Mouse (Mus musculus) hindbrain, embryonic 14.5 days (tissue): ENCODE data around the gene F3. TPM values are rescaled to one million over a fixed set of nuclear protein-coding genes. Genes with fewer than 3 reads are reported as not detected.
"Not testable (repeated sequence)": the region's sequence is repeated elsewhere in the genome, so short reads cannot be mapped to it uniquely, and the experiment has no call there.

Source experiments
- ATAC-seq: fragments of 200-750 bp; cut with Nextera tagmentation; 2 replicates; pipeline ENCODE4 v1.8.0; 2017; ENCODE audit warnings: moderate number of reproducible peaks, mild to moderate bottlenecking, moderate TSS enrichment, moderate library complexity; ENCODE audit not compliant: low FRiP score
- DNase-seq: peaks from one replicate; pipeline ENCODE4 v3.0.0-alpha.2; 2015; ENCODE audit warnings: low spot score
- H3K27ac ChIP-seq: fragments of 300-500 bp; sonication (generic); 2 replicates; pipeline ENCODE4 v1.5.1; 2014; ENCODE audit warnings: mild to moderate bottlenecking, moderate library complexity
- H3K27me3 ChIP-seq: fragments of 300-500 bp; sonication (generic); 2 replicates; pipeline ENCODE4 v1.6.1; 2014; ENCODE audit warnings: mild to moderate bottlenecking, low read length, mixed read lengths; ENCODE audit not compliant: control insufficient read depth, insufficient read depth
- H3K36me3 ChIP-seq: fragments of 300-500 bp; sonication (generic); replicated peaks from 2 replicates; pipeline ENCODE4 v1.6.1; 2014; ENCODE audit not compliant: control insufficient read depth, insufficient read depth
- H3K4me1 ChIP-seq: fragments of 300-500 bp; sonication (generic); replicated peaks from 2 replicates; pipeline ENCODE4 v1.6.1; 2014; ENCODE audit warnings: antibody characterized with exemption, low read length, mixed read lengths; ENCODE audit not compliant: control insufficient read depth, insufficient read depth
- H3K4me2 ChIP-seq: fragments of 300-500 bp; sonication (generic); replicated peaks from 2 replicates; pipeline ENCODE4 v1.6.1; 2014; ENCODE audit warnings: mild to moderate bottlenecking, moderate library complexity
- H3K4me3 ChIP-seq: fragments of 300-500 bp; sonication (generic); replicated peaks from 2 replicates; pipeline ENCODE4 v1.5.1; 2014; ENCODE audit warnings: mild to moderate bottlenecking, low read length
- H3K9ac ChIP-seq: fragments of 300-500 bp; sonication (generic); 2 replicates; pipeline ENCODE4 v1.6.1; 2014
- H3K9me3 ChIP-seq: fragments of 300-500 bp; sonication (generic); 2 replicates; pipeline ENCODE4 v1.6.1; 2016; ENCODE audit warnings: low read length; ENCODE audit not compliant: control insufficient read depth
- WGBS: fragments of 180-500 bp; shearing (Covaris S2); extraction: QIAGEN DNeasy Blood & Tissue Kit; methylation state at CpG from one replicate; pipeline ENCODE4 v1.1.7; 2014; 5-methylcytosine and 5-hydroxymethylcytosine counted together
- polyA plus RNA-seq: library from polyadenylated mRNA; unstranded; fragments of >200 nt; fragmentation: Nextera tagmentation; extraction: Ambion mirVana; gene quantifications from 2 replicates; pipeline ENCODE4 v1.2.1, GENCODE M21; 2014

F3 gene
- polyA plus RNA-seq, 1 experiment from 2014 or later: 6.5 TPM

DNA sequence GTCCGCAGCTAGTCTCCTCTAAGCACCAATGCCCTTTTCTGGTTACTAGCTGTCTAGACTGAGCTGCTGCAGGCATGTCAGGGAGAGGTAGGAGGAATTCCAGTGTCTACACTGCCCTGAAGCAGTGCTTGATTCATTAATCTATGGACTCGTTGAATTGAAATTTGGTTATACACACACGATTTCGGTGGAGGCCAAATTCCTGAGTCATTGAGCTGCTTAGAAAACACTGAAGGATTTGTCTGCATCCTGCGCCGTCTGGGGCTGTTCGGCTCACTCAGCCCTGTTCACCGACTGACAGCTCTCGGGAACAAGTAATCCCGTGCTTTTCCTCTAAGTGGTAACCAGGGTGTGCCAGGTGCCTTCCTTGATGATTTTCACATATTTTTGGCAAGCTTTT is 2.3 kb downstream of the F3 start:
- 78% methylated on average over 10 of the region's 10 CpGs for WGBS
- H3K4me3 ChIP-seq: no peak overlapping the region
- H3K9ac ChIP-seq: no peak overlapping the region
- H3K27ac ChIP-seq: no peak overlapping the region
- 0 out of 2 replicates have a peak, but pooled peaks cover 3% of the 10 kb centered on the region for H3K27me3 ChIP-seq
- DNase-seq (no peak), ATAC-seq (no peak)
- 0 out of 2 replicates have a peak, but pooled peaks cover 3% of the 10 kb centered on the region for H3K36me3 ChIP-seq
- H3K9me3 ChIP-seq: no peaks in the 10 kb centered on the region
- peaks cover 11% of the 10 kb centered on the region; the same call in 1 of the 2 replicates for H3K4me1 ChIP-seq
- 0 out of 2 replicates have a peak overlapping the region, but pooled peaks have one; percentile 8 for H3K4me2 ChIP-seq

DNA sequence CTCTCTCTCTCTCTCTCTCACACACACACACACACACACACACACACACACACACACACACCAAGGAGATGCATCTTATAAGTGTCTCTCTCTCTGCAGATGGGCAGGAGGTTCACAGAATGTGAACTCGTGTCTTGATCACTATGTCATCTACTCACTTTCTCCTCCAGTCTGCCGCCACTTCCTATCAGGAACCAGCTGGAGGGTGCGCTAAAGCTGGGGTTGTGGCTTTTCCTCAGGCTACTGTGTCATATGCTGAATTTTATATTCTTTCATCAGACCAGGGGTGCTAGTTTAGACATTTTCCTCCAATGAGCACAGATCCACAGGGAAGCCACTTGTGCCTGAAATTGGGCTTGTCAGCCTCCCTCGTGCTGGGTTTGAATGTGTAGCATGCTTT is 6.3 kb downstream of the F3 start:
- Histone ChIP-seq H3K9me3 (no peaks in the 10 kb centered on the region), H3K27ac (no peak overlapping the region), H3K4me2 (no peak overlapping the region), H3K4me1 (no peaks in the 10 kb centered on the region), H3K36me3 (peaks cover 19% of the 10 kb centered on the region), H3K27me3 (0 out of 2 replicates have a peak, but pooled peaks cover 3% of the 10 kb centered on the region), H3K4me3 (no peak overlapping the region), H3K9ac (no peak overlapping the region)
- WGBS: 86% methylated on average over 4 of the region's 4 CpGs
- DNase-seq (no peak), ATAC-seq (no peak)

DNA sequence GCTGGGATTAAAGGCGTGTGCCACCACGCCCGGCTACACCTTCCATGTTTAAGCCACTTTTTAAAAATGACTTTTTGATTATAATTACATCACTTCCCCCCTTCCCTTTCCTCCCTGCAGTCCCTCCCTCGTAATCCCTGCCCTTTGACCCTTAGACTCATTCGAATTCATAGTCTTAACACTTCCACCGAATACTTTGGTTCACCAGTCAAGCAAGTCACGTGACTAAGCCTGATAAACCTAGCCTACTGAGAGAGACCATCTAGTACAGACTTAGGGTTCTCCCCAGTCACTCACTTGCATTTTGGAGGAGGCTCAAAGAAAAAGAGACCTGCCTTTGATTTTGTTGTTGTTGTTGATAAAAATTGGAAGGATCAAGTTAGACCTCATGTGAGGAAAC is 12.2 kb downstream of the F3 start:
- no peak for ATAC-seq
- no peak overlapping the region for H3K27ac ChIP-seq

DNA sequence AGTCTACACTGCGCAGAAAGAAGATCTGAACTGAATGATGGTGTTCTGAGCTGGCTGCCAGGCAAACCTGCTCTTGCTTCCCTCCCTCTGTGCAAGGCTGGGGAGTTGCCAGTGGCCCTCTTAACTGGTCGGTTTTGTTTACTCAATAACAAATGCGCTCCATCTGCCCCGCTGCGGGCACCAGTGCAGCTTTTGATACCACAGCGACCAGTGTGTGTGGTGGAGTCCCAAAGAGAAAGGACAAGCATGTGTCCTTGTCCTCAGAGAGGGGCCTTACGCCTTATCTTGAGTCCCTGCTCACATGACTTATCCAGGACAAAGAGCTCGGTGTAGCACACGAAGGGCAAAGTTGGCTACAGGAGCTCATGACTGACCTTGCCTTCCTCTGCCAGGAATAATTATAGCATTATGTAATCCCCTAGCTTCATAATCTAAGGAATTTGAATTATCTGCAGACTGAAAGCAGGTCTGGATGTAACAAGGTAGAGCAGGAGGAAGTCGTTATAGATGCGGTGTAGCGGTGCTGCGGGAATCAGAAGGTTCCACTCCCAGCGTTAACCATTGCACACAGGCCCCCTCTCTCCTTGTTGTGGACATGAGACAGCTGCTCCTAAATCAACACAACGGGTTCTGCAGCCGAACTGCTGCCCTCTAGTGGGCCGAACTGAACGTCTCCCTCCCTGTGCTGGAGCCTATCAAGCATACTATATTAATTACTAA is 12.8 kb downstream of the F3 start:
- peaks cover 16% of the 10 kb centered on the region for H3K36me3 ChIP-seq
- WGBS: 21% methylated on average over 18 of the region's 18 CpGs
- H3K4me2 ChIP-seq: no peak overlapping the region
- H3K9ac ChIP-seq: 0 out of 2 replicates have a peak overlapping the region, but pooled peaks have one; percentile 17
- H3K4me3 ChIP-seq: no peak overlapping the region
- no peaks in the 10 kb centered on the region for H3K9me3 ChIP-seq
- H3K27me3 ChIP-seq: no peaks in the 10 kb centered on the region
- peak; percentile 90 for ATAC-seq
- no peaks in the 10 kb centered on the region for H3K4me1 ChIP-seq
- H3K27ac ChIP-seq: peak overlapping the region; percentile 2; the same call in 1 of the 2 replicates
- DNase-seq: peak; percentile 84

More for the DNA sequence above, 12.2 kb downstream of the F3 start:
- 73% methylated on average over 7 of the region's 7 CpGs for WGBS
- H3K4me2 ChIP-seq: no peak overlapping the region
- H3K9ac ChIP-seq: no peak overlapping the region
- H3K4me3 ChIP-seq: no peak overlapping the region
- H3K4me1 ChIP-seq: no peaks in the 10 kb centered on the region
- peaks cover 16% of the 10 kb centered on the region for H3K36me3 ChIP-seq
- H3K27me3 ChIP-seq: no peaks in the 10 kb centered on the region
- no peak for DNase-seq
- no peaks in the 10 kb centered on the region for H3K9me3 ChIP-seq

DNA sequence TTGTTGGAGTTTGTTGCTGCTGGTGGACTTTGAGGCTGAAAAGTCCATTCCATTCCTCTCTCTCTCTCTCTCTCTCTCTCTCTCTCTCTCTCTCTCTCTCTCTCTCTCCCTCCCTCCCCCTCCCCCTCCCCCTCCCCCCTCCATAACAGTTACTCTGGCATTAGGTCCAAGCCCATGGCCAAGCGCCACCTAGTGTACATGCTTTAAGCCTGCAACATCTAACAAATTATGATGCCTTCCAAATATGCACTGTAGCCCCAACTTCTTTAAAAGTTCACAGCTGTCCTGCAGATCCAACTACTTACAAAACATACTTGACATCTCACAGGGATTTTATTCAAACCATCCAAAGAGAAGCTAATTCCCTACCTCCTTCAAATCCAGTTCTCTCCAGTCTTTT is 14.1 kb downstream of the F3 start:
- Histone ChIP-seq H3K4me2 (no peak overlapping the region), H3K9ac (no peak overlapping the region), H3K27me3 (no peaks in the 10 kb centered on the region), H3K4me1 (no peaks in the 10 kb centered on the region), H3K27ac (no peak overlapping the region), H3K4me3 (no peak overlapping the region), H3K36me3 (peaks cover 7% of the 10 kb centered on the region), H3K9me3 (no peaks in the 10 kb centered on the region)
- ATAC-seq (no peak), DNase-seq (no peak)
- 22% methylated on average over 1 of the region's 1 CpGs for WGBS

DNA sequence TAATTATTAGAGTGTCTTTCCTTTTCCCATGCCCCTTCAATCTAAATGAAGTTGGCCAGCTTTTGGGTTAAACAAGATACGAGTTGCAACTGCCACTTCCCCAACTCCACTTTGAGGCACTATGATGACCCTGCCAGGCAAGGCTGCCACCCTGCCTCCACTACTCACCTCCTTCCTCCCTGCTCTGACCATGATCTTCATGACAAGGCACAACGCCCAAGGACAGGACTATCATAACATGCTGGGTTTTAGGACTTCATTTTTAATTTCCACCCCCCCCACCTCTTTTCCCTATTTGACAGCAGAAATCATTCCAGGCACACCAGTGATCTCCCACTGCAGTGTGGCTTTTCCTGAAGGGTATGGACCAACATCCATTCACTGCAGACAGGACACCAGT is 14.6 kb downstream of the F3 start:
- no peak overlapping the region for H3K27ac ChIP-seq
- no peak overlapping the region for H3K4me3 ChIP-seq
- H3K4me2 ChIP-seq: no peak overlapping the region
- H3K4me1 ChIP-seq: no peaks in the 10 kb centered on the region
- H3K9ac ChIP-seq: no peak overlapping the region
- WGBS: 61% methylated on average over 2 of the region's 2 CpGs
- DNase-seq: no peak
- ATAC-seq: no peak
- peaks cover 3% of the 10 kb centered on the region; the same call in 1 of the 2 replicates for H3K36me3 ChIP-seq
- H3K27me3 ChIP-seq: no peaks in the 10 kb centered on the region
- H3K9me3 ChIP-seq: no peaks in the 10 kb centered on the region

DNA sequence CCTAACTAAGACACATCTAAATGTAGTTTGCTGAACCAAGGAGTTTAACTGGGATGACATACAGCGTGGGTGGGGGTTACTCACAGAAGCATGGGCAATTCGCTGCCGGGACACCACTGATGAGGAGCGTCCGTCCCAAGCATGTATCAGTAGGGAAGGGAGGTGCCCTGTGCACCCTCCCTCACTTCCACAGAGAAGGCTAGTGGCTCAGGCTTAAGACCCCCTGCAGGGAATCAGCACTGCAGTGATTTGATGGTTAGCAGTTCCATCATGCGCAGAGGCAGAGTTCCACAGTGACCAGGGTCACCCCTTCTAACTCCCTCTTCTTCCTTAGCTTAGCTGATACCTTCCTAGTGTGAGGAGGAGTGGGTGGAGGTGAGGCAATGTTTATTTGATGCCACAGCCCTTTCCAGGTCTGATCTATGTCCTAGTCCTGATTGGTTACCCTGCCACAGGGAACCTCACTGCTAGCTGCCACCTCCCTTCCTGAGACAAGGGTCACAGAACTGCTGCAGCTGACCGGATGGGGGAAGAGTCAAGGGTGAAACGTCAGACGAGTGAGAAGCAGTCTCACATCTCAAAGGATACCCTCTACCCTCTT is 15.5 kb downstream of the F3 start:
- H3K4me3 ChIP-seq: no peak overlapping the region
- no peaks in the 10 kb centered on the region for H3K4me1 ChIP-seq
- H3K4me2 ChIP-seq: no peak overlapping the region
- no peak for DNase-seq
- no peaks in the 10 kb centered on the region; the same call in 1 of the 2 replicates for H3K36me3 ChIP-seq
- no peaks in the 10 kb centered on the region for H3K9me3 ChIP-seq
- no peak for ATAC-seq
- H3K27me3 ChIP-seq: no peaks in the 10 kb centered on the region
- no peak overlapping the region for H3K27ac ChIP-seq
- no peak overlapping the region for H3K9ac ChIP-seq
- WGBS: 77% methylated on average over 9 of the region's 9 CpGs

DNA sequence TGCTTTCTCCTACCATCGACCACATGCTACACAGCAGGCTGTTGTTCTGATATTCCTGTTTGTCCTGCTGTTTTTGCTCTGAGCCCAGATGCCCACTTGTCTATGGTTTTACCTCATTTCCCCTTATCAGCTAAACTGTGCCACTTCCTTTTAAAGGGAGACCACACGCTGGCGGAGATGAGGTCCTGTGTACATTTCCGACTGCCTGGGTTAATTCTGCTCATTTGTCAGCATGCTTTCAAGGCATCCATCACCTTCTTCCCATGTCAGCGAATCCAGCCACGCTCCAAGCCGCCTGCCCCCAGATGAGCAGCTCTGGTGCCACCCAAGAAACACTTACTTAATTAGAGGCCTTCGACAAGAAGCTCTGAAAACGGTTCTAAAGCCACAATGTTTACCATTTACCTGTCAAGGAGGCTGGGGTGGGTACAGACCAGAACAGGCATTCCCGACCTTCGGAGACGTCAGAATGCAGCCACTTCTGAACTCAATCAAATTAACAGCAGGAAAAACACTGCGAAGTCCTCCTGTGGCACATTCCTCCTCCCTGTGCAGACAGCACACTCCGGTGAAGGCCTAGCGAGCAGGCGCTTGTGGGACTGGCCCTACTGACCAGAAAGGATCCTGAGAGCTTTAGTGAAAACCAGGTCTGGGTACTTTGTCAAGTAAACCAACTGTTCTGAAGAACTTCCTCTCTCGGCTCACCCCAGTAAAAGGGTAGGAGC is 16.3 kb downstream of the F3 start:
- no peak overlapping the region for H3K9ac ChIP-seq
- DNase-seq (no peak), ATAC-seq (no peak)
- H3K4me3 ChIP-seq: no peak overlapping the region
- no peaks in the 10 kb centered on the region for H3K4me1 ChIP-seq
- H3K4me2 ChIP-seq: no peak overlapping the region
- H3K36me3 ChIP-seq: no peaks in the 10 kb centered on the region
- peaks cover 1% of the 10 kb centered on the region; the same call in 1 of the 2 replicates for H3K9me3 ChIP-seq
- 76% methylated on average over 17 of the region's 17 CpGs for WGBS
- H3K27ac ChIP-seq: no peak overlapping the region
- no peaks in the 10 kb centered on the region for H3K27me3 ChIP-seq

DNA sequence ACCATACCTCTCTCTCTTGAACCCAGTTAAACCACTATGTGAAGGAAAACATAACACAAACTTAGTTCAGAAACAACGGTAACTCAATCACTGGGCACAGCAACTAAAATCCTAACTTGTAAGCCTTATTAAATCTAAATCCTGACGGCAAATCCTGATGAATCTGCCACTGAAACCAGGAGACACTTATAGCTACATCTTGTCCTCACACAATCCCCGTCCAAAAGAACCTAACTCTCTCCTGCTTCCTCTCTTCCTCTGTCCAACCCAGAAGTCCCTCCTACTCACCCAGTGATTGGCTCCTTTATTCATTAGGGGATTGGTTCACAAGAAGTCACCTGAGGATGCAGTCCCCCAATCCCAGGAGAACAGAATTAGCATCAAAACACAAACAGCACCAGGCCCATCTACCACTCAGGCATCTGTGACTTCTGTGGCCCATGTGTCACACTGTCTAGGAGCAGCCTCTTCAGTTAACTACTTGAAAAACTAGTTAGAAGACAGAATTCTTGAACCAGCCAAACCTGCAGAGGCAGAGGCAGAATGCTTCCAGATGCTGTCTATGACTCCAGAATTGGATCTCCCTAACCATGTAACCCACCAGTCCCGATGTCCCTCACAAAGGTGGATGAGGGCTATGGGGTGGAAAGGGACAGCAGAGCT is 18.0 kb downstream of the F3 start:
- H3K4me1 ChIP-seq, H3K4me3 ChIP-seq, H3K4me2 ChIP-seq, ATAC-seq, H3K9me3 ChIP-seq, DNase-seq, H3K36me3 ChIP-seq, H3K27ac ChIP-seq, H3K9ac ChIP-seq, H3K27me3 ChIP-seq: not testable (repeated sequence)
- WGBS: 94% methylated on average over 4 of the region's 4 CpGs
